Mouse (Mus musculus): ENCODE results near the gene Mmel1.

Gene Mmel1

DNA sequence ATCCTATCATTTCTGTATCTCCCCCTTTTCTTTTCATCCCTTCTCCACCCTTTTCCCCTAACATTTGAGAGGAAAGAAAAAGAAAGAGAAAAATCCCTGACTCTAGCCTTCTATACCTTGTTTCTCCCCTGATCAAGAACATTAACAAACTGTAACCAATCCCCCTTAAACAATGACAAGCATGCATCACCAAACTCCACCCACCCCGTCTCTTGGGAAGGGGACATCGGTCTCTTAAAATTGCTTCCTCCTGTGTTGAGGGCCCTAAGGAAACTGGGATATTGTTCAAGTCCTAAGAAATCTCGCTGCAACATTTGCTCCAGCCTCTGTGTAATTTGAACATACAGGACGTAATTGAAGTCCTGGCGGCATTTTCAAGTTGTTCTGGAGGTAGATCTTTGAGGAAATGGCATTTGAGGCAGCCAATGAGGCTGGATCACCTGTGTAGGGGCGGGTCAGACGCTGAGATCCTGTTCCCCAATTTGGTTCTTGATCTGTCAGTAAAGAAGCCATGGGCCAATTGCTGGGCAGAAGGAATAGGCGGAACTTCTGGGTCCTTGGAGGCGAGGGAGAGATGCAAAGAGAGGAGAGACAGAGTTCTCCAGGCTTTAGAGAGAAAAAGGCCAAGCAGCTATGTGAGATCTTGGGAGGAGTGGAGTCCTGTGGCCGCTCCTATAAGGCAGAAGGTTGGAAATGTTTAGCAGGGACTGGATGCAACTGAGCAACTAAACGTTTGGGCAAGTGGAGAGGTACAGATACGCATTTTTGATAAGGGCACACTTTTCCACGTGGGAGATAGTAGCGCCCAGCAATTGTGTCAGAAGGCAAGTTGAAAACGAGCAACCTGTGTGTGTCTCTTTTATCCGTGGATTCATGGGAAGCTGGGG lies 35.0 kb downstream of the Mmel1 start:
- in situ Hi-C loops (cut with MboI, MseI) = no loop called here

DNA sequence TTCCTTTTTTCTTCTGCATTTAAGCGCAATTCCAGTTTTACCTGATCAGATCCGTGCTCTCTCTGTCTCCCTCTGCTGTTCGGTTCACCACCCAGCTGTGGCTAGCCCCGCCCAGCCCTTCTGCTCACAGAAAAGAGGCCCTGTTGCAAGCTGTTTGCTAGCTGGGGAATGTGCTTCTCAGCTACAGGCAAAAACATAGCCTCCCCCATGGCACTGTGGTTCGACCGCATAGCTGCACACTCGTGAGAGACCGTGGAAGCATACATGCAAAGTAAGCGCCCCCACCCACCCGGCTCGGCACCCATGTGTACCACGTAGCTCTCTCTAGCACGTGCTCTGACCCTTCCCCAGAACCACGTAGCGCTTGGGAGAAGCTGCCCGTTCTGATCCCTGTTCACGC lies 38.4 kb downstream of the Mmel1 start:
- in situ Hi-C loops (cut with MboI, MseI) = no loop called here

DNA sequence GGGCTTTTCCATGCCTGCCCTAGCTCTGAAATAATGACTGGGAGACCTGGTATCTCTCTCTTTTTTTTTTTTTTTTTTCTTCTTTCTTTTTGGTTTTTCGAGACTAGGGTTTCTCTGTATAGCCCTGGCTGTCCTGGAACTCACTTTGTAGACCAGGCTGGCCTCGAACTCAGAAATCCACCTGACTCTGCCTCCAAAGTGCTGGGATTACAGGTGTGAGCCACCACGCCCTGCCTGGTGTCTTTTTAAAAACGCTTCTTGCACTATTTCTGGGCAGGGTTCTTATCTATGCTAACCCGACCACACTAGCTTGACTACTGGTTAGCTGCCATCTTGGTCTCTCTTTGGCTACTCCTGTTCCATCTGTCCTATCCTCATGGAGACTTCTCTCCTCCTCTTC lies 39.1 kb downstream of the Mmel1 start:
- in situ Hi-C loops (cut with MboI, MseI) = no loop called here

DNA sequence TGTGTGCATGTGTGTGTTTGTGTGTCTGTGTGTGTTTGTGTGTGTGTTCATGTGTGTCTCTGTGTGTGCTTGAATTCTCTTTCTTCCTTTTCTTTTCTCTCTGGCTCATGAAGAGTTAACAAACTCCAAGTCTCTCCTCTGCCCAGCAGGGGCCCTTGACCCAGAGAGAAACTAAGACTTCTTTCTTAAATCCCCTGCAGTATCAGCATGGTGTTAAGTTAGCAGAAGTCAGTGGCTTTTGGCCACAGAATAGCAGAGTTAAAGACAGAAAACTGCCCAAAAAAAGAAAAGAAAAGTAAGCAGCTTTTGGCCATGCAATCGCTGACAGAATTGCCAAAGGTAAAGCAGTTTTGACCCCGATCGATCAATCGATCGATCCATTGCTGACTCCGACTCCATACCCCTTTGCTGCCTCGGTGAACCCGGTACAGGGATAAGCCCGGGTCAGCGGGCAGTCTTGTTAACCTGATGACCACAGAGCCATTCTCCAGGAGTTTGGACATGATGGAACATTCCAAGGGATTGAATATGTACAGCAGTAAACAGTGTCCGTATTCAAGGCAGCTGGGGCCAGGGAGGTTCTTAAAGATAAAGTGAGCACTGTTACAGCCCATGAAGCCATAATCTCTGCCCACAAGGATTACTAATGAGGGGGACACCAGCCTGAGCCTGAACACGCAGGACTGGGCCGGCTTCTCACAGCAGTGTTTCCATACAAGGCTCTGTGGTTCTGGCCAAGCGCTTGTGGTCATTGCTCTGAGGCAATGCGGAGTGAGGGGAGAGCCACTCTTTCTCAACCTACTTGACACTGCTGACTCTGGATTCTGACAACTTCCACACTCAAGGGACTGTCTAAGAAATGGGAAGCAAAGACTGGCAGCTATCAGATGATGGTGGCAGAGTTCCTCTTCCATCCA lies 41.5 kb downstream of the Mmel1 start:
- in situ Hi-C loops (cut with MboI, MseI) = no loop called here

DNA sequence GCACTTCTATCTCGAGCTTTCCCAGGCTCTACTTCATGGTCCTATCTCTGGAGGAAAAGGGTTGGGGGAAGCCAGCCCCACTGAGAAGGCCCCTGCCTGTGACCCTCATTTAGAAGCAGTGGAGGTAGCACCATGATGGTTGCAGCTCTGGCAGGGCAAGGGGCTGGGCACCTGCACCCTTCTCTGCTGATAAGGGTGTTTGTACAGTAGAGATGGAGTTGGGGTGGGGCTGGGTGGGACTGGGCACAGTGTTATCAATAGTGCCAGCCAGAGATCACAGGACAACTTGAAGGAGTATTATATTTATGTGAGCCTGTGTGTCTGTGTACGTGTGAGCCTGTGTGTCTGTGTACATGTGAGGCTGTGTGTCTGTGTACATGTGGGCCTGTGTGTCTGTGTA lies 42.3 kb downstream of the Mmel1 start:
- in situ Hi-C loops (cut with MboI, MseI) = no loop called here

DNA sequence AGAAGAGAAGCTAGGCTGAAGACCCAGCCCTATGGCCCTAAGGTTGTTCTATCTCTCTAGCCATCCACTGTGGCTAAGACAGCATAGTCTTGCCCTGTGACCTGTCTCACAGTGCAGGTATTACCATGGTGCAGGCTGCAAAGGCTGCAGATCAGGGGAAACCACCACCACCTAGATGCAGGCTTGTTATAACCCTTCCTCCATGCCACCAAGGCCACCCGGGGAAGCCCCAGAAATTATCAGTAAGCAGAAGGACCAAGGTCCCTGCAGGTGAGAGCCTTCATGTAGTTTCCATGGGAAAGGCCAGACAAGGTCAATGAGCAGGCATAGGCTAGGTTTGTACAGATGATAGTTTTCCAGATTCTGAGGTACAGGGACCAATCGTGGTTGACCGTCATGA lies 44.5 kb downstream of the Mmel1 start:
- in situ Hi-C loops (cut with MboI, MseI) = no loop called here

DNA sequence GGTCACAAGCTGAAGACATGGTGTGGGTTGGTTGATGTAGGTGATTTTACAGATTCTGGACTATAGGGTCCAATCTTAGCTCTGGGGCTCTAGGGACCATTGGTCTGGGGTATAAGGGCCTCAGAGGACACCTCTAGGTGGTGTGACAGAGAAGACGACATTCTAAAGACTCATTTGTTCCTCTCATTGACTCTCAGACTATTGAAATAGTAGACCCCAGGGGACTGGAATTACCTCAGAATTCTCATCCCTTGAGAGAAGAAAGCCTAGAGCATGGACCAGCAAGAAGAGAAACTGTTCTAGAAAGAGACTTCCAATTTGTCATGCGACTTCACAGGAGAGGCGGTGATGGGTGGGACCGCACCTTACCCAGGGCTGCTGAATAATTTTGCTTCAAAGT lies 44.9 kb downstream of the Mmel1 start:
- in situ Hi-C loops (cut with MboI, MseI) = no loop called here

DNA sequence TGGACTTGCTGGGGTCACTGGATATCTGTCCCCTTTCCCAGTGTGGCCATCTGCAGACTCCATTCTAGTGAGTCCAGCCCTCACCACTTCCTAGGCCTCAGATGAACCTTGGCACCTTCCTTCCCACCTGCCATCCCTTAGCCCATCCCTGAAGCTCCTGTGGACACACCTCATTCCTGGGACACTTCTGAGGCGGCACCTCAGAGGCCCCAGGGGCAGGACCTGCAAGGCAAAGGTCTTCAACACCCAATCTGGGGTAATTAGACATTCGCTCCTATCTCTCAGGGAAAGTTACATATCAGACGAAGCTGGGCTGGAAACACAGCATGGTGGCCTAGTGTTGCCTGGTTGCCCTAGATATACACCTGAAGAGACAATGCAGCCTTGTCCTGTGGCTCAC lies 45.3 kb downstream of the Mmel1 start:
- in situ Hi-C loops (cut with MboI, MseI) = no loop called here

DNA sequence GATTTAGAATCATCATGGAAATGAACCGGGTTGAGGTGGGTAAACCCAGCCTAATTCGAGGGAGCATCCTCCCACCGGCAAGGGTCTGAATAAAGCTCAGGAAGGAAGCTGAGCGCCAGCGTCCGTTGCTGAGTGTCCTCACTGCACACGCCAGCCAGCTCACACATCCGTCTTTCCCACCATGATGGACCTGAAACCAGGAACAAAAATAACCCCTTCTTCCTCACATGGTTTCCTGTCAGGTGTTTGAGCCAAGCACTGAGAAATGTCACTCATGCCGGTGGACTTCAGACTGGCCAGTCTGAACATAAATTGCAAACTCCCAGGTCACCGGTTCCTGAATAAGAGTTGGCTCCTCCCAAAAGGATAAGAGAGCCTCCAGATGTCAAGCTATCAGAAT lies 45.9 kb downstream of the Mmel1 start:
- in situ Hi-C loops (cut with MboI, MseI) = no loop called here

DNA sequence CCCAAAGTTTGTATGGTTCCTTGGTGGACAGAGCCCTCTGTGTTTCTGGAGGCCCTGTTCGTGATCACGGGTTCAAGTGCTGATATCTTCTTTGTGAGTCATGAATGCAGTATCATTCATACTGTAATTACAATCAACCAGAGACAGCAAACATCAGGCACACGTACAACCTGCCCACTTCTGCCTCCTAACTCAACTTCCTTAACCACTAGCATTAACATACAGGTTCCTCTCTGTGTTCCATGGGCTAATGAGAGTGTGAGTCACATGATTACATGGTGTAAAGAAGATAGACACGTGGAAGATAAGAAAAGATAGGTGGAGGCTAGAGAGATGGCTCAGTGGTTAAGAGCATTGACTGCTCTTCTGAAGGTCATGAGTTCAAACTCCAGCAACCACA lies 47.3 kb downstream of the Mmel1 start:
- in situ Hi-C loops (cut with MboI, MseI) = no loop called here

DNA sequence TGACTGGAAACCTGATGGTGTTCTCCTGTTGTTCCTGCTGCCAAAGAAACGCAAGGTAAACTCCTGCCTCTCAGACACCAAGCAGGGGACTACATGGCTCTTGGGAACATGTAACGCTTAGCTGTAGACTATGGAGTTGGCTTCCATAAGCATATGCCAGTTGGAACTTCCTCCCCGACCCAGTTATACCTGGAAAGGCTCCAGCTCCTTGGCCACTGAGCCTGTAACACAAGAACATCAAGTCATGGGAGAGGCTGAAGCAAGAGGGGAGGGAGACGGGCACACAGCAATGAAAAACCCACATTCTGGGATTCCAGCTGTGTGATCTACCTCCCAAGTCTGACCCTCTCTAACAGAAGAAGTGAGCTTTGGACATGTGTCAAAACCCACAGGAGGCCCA lies 52.9 kb downstream of the Mmel1 start:
- in situ Hi-C loops (cut with MboI, MseI) = loop anchor here (10.0 kb wide), 1 partner anchor 563 kb away; no protein-coding TSS in a partner anchor

DNA sequence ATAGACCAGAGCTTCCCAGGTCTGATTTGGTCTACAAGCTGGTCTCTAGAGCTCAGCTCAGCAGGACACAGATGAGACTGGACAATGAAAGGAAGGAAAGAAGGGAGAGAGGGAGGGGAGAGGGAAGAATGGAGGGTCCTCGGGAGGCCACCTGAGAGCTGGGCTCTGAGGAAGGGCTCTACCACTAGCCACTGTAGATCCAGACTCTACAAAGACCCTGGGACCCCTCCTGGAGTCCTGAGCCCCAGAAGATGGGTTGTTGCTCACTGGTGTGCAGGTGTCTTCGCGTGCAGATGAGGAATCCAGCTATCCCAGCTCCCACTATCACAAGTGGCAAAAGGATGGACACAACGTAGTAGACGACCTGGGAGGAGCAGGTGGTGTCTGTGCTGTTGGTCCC lies 53.5 kb downstream of the Mmel1 start:
- in situ Hi-C loops (cut with MboI, MseI) = loop anchor here (10.0 kb wide), 1 partner anchor 562 kb away; no protein-coding TSS in a partner anchor

DNA sequence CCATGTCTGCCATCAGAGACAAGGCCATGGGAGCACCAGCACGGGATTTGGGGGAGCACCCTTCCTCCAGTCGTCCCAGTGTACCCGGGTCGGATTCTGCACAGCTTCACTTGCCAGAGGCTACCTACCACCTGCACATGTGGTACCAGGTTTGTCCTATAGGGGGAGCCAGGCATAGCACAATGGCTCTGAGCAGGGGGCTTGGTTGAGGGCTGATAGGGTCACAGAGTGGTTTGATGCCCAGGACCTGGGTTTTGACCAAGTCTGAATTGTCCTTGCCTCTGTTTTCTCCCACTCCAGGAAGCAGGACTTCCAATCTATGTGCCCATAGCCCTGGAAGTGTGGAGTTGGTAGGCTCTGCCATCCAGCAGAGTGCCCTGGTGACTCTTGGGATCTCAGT lies 56.0 kb downstream of the Mmel1 start:
- in situ Hi-C loops (cut with MboI, MseI) = loop anchor here (10.0 kb wide), 1 partner anchor 559 kb away; no protein-coding TSS in a partner anchor

DNA sequence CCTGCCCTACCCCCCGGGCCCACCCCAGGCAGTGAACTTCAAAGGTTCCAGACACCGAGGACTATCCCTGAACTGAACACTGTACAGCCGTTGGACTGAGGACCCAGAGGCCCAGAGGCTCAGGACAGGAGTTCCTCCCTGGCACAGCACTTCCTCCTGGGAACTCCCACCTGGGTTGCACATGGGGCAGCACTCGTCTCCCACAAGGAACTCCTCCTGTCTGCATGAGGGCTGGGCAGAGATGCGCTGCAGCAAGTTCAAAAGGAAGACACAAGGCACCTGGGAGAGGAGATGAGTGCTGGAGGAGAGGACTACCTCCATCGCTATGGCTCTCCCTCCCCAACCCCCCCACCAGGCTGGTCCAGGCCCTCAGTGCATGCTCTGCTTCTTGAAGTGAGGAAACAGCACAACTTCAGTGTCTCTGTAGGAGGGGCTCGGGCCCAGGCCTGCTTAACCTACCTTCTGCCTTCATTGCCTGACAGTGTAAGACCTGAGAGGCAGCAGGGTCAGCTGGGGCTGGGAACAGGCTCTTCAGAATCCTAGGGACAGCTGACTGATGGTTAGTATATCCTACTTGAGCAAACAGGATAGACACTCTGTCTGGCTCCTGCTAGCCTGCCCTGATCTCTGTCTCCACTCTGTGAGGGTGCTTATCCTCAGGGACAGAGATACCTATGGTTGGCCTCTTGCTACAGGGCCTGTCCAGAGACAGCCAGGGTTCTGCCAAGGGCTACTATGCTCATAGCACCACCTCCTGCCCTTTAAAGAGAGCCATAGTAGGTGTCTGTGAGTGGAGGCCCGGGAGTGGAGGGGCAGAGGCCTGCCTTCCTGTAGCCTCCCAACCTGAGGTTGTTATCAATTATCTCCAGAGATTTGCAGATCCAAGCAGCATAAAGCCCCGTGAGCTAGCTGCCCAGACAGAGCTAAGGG lies 57.8 kb downstream of the Mmel1 start:
- in situ Hi-C loops (cut with MboI, MseI) = loop anchor here (10.0 kb wide), 1 partner anchor 558 kb away; no protein-coding TSS in a partner anchor

DNA sequence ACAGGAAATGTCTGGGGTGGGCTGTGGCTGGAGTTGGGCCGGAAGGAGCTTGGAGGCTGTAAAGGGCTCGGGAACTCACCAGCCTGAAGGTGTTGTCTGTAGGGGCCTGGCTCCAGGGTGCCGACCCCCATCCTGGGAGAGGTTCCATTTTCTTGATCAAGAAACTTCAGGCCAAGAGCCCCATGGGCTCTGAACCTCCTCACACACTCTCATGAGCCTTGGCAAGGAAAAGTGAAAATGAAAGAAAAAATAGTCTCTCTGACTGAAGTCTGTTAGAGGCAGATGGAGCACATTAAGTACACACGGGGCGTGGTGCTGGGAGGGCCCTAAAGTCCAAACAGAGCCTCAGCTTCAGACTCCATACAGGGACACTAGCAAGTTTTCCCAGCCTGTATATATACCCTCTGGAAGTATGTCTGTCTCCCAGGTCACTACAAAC lies 58.5 kb downstream of the Mmel1 start:
- in situ Hi-C loops (cut with MboI, MseI) = loop anchor here (10.0 kb wide), 1 partner anchor 557 kb away; no protein-coding TSS in a partner anchor

DNA sequence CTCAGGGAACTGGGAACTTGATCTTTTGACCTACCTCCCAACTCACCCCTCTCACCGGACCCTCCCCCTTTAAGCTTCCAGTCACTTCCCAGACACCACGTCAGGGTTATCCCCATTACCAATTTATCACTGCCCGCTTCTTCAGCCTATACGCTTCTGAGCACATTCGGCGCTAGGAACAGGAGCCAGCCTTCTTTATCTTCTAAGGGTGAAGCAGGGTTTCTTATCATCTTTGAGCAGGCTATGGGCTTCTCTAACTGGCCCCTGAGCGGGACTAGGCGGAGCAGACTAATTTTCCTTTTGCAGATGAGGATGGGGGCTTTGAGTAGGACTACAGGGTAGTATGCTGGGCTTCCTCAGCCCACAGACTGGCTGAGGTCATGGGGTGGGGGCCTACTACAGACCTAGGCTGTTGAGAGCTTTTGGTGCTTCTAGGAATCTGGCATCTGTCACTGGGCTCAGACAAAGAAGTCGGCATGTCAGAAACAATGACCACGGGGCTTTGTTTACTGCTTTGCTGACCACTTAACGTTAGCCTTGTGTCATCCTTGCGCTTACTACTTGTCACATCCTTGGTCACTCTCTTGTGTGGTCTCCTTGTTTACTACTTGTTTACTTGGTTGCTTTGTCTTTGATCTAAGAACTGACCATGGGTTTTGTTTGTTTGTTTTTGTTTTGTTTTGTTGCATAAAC lies 59.2 kb downstream of the Mmel1 start, which contains the start of gene Tnfrsf14:
Gene Tnfrsf14 (minus strand): TSS at position 169 of the 693 bp plus-strand sequence.
- in situ Hi-C loops (cut with MboI, MseI) = loop anchor here (10.0 kb wide), 1 partner anchor 556 kb away; no protein-coding TSS in a partner anchor

DNA sequence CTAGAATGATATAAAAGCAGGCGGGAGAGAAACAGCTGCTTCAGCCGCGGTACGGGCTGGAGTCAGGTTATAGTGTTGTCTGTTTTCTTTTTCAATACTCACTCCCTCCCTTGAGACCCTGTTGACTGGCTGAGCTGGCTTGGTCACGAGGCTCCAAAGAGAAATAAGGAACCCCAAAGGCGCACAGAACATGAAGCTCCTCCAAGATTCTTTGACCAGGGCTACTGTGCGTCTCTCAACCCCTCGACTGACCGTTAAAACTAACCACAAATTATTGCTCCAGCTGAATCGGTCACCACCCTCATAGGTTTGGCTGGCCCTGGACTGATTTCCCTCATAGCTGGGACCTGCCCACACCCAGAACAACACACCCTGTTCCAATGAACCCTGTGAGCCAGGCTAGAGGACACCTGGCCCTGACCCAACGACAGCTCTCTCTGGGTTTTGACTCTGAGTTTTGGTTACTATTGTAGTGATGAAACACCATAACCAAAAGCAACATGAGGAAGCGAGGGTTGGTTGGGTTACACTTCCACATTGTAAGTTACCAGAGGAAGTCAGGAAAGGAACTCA lies 59.8 kb downstream of the Mmel1 start:
- in situ Hi-C loops (cut with MboI, MseI) = loop anchor here (10.0 kb wide), 1 partner anchor 556 kb away; no protein-coding TSS in a partner anchor

DNA sequence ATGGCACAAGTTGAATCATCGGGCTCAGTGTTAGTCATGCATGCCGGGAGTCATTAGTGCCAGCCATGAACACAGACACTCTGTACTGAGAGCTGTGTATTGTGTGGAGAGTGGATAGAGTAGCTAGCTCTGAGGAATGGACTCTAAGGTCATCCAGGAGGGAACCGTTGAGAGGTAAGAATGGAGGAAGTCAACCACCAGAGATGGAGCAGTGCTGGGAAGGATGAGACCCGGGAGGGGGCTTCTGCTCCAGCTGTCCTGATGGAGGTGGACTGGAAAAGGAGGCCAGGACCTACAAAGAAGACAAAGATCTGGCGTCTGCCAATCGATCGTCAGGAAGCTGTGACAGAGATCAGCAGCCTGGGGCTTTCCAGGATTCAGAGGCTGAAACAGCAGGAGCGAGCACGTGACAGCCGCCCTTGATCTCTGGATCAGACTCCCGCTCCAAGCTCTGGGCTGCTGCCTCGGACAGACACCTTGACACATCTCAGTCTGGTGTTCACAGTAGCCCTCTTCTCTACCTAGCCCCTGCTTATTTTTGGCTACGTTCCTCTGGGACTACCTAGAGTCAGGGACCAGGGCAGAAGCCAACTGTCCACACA lies 64.0 kb downstream of the Mmel1 start:
- in situ Hi-C loops (cut with MboI, MseI) = no loop called here

DNA sequence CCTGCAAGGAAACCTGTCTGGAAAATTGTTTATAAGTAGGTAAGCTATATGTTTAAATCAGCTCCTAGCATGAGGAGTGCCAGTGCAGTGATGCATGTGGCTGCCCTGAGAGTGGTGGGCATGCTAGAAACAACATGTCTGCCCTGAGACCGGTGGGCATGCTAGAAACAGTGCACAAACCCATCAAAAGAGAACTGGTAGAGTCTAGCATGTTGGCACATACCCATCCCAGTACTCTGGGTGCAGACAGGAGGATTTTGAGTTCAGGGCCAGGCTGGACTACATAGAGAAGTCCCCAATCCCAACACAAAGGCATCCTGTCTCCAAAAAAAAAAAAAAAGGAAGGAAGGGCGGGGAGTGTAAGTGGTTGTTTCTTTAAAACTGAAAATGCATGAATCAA lies 65.4 kb downstream of the Mmel1 start:
- in situ Hi-C loops (cut with MboI, MseI) = no loop called here

Measured in regulatory T cell (primary cell).